Mouse (Mus musculus): ENCODE data around the gene Fry.

Gene Fry

DNA sequence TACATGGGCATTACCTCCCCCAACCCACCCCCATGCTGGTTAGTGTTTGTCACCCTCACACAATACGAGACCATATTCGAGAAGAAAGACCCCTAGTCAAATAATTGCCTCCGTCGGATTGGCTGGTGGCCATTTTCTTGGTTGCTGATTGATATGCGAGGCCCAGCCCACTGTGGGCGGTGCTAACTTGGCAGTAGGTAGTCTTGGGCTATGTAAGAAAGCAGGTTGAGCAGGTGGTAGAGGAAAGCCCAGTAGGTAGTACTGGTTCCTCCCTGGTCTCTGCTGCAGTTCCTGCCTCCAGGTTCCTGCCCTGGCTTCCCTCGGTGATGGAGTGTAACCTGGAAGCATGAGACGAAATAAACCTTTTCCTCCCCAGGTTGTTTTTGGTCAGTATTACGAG is 153.7 kb downstream of the Fry start:
- DNase-seq (ENCODE audit: low spot score), result no peak

DNA sequence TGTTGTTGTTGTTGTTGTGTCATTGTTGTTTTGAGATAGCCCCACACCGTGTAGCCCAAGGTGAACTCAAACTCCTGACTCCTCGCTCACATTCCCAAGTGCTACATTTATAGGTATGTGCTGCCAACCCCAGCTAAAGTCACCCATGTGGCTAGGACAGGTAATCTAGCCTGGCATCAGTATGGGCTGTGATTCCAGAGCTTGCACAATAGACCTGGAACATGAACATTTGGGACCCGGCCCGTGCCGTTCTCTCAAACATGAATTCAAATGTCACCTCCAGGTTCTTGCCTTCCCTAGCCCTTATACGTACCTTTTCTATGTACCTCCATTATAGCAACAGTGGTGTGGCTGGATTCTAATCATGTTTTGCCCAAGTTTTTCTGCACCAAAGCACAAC is 156.9 kb downstream of the Fry start:
- DNase-seq (ENCODE audit: low spot score), result no peak

DNA sequence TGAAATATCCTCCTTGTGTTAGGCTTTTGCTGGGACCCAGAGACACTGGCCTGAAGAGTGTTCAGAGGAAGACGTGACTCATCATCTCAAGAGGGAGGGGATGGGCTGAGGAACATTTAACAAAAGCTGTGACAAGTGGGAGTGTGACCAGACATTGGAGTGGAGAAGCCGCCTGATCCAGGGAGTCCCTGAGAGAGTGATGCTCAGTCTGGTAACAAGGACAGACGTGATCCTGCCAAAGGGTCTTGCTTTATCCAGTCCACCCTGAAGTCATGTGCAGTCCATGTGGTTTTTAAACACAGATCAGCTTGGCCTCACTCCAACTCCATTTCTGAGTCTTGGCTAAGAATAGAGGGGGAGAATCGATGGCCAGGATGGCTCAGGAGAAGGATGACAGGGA is 158.2 kb downstream of the Fry start:
- no peak for DNase-seq (ENCODE audit: low spot score)

DNA sequence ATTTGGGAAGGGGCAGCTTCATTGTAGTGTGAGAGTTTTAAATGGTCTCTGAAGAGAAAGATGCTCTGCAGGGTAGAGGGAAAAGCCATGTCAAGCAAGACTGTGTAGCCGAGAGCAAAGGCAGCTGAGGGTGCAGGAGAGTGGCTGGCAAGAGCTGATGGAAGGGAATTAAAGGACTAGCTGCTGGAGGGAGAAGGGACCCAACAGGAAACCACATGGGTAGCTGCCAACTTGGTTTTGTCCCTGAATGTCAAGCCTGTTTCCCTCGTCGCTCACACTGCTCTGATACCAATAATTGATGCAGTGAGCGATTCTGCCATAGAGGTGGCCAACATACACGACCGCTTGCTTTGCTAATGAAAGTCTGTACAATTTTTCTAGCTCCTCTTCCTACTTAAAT is 160.9 kb downstream of the Fry start:
- DNase-seq (ENCODE audit: low spot score), result no peak

DNA sequence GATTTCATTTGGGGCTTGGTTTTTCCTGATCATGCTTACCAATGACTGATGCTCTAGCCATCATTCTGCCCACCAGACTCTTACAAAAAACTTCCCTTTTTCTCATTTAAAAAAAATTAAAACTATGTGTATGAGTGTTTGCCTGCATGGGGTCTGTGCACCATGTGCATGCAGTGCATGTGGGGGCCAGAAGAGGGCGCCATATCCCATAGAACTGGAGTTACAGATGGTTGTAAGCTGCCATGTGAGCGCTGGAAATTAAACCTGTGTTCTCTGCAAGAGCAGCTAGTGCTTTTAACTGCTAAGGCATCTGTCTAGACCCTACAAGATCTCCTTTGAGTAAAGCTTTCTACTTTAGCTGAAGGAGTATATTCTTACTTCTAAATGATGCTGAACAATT is 162.6 kb downstream of the Fry start:
- no peak for DNase-seq (ENCODE audit: low spot score)

DNA sequence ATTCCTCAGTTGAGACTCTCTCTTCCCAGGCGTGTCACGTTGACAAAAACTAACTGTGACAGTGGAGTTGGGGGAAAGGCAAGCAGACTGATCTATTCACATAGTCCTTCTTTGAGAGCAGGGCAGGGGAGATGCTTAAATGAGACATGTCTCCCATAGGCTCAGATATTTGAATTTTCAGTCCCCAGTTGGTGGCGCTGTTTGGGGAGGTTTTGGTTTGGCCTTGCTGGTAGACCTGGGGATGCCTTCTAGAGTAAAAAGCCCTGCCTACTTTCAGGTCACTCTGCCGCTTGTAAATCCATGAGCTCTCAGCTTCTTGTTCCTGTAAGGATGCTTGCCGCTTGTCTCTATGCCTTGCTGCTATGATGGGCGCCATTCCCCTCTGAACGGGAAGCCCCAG is 163.6 kb downstream of the Fry start:
- DNase-seq (ENCODE audit: low spot score), result no peak

DNA sequence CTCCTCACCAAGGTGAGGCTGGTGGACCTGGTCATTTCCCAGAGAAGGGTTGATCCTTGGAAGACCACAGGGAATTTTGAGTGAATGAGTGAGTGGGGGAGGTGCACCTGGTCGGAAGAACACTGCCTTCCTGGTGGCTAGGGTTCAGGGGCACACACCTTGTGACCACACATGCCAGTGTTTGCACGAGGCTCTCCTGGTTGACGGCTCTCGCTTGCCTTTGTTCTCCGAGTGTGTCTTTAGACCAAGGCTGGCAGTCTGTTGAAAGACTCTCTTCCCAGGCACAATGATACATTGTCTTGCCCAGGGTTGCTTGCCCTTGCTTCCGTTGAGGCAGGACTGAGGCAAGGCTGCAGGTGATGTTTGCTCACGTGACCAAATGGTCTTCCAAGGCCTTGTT is 169.5 kb downstream of the Fry start:
- no peak for DNase-seq (ENCODE audit: low spot score)

DNA sequence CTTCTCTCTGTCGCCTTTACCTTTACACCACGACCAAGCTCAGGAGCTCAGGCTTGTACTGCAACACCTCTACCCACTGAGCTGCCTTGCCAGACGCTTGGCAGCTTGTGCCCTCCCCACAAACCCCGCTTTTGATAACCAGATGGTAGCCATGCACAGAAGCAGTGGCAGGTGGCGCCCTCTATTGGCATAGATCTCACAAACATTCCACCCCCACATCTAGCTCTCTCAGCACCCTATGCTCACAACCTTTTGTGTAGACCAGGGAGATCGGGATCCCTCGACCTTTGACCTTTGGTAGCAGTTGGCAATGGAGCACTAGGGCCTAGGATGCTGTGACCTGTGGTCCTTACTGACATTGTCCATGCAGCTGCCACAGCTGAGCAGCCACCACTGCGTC is 171.2 kb downstream of the Fry start:
- DNase-seq (ENCODE audit: low spot score), result no peak

DNA sequence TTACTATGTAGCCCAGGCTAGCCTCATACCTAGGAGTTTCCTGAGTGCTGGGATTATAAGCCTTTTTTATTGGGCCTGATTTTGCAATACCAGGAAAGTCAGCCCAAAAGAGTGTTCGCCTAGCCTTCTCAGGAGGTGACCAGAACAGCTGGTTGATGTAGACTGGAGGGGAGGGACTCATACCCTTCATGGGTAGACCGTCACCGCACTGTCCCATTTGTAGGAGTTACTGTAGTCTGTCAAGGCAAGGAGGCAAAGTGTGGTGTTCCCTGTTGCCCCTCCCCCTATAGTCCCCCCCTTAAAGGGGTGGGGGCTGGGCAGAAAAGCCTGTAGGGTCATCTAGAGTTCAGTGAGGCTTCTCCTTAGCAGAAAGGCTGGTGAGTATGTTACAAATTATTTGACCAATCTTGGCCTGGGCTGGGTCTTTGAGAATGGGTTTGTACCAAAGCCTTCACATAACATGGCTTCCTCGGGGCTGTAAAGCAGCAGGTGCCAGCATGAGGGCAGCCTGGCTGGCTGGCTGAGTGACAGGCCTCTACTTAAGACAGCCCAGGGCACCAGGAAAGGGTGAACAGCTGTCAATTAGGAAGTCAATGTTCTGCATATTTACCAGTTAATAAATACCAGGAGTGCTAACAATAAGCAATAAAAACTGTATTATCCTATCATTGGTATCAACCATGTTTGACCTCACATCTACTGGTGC is 172.2 kb downstream of the Fry start:
- no peak for DNase-seq (ENCODE audit: low spot score)

DNA sequence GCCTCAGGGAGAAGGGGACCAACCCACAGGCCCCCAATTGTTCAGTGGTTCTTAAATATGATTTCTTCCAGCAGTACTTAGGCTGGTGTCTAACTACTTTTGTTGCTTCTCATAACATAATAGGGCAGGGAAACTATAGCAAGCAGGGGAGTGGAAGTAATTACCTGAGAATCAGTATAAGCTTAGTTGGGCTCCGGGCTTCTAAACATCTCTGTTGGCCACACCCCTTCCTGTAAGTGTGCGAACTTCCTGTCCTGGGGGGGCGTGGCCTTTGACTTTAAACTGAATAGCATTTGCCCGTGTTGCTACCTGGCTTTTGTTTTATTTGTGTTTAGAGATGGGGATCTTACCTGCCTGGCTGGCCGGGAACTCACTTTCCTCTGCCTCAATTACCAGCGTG is 172.8 kb downstream of the Fry start:
- no peak for DNase-seq (ENCODE audit: low spot score)

DNA sequence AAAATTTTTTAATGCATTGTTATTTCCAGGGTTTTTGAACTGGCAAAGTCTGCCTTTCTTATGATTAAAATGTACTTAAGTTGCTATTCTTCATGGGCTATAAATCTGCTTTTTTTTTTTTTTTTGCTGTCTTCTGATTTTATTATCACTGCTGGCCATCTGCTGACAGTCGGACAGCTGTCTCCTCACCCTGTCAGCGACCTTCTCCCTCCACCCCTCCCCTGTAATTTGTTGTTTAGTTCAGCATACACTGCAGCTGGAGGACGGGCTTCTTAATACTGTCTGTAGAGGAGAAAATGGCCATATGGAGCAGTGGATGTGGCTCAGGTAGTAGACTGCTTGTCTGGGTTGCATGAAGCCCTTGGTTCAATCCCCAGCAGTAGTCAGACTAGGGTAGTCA is 173.7 kb downstream of the Fry start:
- no peak for DNase-seq (ENCODE audit: low spot score)

DNA sequence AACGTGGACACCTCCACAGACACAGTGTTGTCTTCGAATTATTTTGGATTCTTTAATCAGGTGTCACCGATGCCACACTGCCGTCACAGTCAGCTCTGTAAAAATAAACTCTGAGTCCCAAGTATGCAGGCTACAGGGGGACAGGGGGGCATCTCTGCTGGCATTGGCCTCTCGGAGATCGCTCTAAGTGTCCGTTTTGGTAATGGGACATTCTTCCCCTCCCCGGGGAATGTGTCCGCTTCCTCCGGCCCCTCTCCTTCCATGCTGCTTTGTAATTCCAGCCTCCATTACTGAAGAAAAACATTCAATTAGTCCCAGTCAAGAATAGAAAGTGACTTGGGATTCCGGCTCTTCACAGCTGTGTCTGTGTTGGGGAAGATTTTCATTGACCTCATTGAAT is 175.9 kb downstream of the Fry start:
- no peak for DNase-seq (ENCODE audit: low spot score)

DNA sequence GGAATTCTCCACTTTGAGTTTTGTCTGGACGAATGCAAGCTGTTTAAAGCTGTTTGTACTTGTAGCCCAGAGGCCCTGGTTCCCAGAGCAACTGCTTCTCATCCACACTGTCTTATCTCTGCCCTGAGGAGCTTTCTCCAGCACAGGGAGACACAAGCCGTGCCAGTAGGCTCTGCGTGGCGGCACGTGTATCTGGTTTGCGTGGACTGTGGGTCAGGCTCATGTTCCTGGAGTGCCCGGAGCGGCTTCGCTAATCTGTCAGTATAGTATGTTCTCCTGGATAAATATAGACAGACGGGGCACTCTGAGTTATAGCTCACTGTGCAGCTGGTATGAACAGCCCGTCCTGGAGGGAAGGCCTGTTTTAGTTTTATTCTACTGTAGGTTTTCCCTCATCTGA is 176.7 kb downstream of the Fry start:
- no peak for DNase-seq (ENCODE audit: low spot score)

DNA sequence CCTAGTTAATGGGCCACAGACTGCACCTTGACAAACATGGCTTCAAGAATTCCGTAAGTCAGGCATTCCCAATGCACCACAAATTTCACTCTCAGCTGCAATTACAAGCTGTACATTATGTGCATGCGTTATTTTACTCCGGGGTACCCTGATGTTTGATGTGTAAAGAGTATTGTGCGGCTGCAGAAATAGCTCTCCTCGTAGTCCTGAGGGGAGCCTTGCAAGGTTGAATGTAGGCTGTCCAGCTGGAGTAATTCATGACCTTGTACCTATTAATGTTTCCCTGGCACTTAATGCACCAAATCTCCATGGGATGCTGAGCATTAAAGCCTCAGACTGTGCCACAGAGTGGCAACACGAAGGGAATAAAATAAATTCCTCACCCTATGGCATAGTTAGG is 180.5 kb downstream of the Fry start:
- no peak for DNase-seq (ENCODE audit: low spot score)

DNA sequence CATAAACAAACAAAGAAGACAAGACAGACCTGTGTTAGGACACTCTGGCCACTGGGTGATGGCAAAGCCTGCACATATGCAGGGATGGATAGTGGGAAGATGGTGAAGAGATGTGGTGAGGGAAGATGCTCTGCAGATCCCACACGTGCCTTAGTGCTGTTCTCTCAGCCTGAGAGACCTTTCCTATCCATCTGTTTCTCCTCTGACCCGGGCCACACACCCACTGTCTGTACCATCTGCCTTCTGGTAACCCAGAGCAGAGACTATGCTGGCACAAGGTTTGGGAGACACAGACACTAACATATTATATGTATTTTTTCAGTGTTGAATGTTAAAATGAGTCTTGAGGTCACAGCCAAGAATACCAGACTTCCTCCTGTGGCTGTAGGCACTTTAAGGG is 183.7 kb downstream of the Fry start:
- DNase-seq (ENCODE audit: low spot score), result no peak

DNA sequence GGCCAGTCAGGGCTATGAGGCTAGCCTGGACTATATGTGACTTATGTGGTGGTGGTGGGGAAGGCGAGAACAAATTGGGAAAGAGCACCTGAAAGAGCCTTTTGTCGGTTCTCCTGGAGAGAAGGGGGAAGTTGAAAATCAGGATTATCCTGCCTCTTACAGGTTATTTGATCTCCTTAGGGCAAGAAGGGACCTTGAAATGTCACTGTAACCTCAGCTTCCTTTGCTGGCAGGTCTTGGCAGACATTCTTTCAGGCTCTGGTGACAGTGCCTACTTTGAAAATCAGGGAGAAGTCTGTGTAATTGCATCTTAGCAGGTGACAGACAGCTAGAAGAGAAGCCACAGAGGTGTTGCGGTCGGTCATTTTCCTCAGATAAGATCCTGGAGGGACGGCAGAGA is 184.6 kb downstream of the Fry start:
- no peak for DNase-seq (ENCODE audit: low spot score)

DNA sequence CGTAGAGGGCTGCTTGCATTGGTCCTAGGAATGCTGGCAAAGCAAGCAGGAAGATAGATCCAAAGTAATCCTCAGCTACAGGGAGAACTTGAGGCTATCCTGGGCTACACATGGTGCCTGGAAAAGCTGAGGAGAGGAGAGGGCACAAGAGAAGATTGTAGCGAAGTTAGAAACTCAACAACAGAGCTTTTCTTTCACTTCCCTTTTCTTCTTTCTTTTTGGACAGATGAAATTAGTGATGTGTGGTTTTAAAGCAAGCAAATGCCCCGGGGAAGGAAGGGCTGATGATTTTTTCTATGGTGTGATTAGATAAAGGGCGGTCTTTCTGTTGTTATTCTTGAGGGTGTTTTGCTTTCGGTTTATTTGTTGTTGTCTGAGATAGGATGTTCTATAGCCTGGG is 188.1 kb downstream of the Fry start:
- DNase-seq (ENCODE audit: low spot score), result no peak

DNA sequence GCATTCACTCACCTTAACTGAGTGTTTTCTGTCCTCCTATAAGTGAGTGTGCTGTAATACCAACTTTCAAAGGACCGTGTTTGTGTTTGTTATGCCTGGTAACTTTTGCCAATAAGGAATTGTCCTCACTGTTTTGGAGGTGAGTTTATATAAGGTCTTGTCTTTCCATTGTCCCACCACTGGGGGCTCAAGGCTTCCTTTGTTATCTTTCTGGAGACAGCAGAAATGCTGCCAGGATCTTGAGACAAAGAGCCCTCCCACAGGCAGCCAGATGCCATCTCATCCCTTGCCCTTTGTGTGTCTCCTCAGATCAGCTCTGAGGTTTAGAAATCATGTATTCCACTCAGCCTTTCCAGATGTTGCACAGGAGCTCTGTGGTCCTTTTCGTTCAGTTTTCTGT is 194.8 kb downstream of the Fry start:
- no peak for DNase-seq (ENCODE audit: low spot score)

DNA sequence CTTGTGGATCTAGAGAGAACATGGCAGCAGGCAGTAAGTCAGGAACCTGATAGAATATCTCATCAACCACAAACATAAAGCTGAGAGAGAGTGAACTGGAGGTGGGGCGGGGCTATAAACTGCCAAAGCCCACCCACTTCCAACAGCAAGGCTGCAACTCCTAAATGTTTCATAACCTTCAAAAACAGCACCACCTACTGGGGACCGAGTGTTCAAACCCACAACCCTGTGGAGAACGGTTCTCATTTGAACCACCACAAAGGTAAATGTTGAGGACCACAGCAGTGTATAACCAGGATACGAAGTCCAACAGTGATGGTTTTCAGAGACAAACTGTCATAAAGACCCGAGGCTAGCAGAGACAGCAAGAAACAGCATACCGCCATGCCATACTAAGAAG is 196.1 kb downstream of the Fry start:
- DNase-seq (ENCODE audit: low spot score), result no peak

DNA sequence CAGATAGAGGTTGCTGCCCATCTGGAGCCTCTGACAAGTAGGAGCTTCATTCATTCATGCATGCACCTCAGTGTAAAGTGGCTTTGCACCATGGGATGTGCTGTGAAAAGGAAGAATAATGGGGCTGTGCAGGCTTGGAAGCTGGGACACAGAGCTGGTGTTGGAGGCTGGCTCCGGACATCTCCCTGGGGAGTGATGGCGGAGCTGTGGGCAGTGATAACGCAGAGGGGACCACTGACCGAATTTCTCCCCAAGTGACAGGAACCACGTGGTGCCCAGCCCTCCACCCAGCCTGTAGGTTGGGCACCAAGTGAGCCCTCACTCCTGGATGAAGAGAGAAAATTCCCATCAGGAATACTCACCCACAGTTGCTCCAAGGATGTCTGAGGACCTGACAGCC is 207.0 kb downstream of the Fry start:
- DNase-seq (ENCODE audit: low spot score), result no peak

DNA sequence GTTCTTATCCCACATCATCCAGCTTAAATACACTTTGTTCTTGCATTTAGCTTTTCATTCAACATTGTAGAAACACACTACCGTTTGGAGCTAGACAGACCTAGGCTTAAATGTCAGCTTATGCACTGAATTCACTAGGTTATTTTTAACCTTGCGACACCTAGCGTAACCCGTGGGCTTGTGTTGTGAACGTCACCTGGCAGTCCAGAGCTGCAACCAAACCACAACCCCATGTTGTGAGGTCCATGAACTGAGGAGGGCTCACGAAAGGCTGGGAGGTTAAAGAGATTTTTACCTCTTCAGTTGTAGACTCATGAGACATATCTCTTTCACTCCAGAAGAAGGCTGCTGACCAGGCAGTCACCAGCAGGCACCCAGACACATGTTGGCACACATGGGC is 210.2 kb downstream of the Fry start:
- DNase-seq (ENCODE audit: low spot score), result no peak

DNA sequence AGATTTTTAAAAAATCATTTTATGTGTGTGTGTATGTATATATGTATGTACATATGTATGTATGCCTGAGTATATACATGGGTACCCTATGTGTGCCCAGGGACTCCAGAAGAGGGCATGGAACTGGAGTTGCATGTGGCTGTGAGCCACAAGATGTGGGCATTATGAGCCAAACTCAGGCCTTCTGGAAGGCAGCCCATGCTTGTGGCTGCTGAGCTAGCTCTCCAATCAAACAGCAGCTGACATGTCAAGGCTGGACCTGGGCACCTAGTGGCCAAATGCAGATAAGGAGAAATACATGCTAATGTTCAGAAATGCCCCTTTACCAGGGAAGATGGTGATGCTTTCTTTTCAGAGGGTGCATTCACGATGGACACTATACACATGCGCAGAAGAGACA is 213.4 kb downstream of the Fry start:
- no peak for DNase-seq (ENCODE audit: low spot score)

DNA sequence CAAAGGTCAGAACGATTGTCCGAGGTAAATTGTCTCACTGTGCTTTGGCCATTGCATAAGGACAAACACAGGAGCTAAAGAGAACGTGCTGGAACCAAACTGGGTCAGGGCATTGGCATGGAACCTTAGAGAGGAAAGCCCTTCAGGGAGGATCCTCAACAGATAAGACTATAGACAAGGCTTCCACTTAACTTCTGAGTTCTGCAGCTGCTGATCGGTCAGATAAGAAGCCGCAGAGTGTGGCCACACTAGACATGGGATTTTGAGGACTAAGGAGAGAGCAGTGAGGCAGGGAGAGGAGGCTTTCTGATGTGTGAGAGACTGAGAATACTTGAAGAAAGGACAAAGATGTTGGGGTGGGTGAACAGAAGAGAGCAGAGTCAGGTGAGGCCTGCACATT is 214.4 kb downstream of the Fry start:
- DNase-seq (ENCODE audit: low spot score), result no peak

DNA sequence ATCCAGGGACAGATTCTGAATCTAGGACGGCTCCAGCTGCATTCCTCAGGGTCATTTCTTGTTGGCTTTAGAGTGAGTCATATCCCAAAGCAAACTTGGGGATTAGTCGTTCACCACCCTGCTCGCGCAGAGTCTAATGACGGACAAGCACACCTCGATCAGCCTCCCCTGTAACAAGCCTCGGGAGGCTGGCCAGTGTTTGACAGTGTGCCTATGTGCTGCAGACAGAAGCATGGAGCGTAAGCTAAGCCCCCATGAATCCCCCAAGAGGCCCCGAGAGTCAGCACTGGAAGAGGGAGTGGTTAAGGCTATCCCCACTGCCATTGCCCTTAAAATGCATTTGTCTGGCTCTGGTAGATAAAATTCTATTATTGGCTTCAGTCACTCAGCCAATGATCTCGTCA is 214.9 kb downstream of the Fry start:
- DNase-seq (ENCODE audit: low spot score), result no peak

DNA sequence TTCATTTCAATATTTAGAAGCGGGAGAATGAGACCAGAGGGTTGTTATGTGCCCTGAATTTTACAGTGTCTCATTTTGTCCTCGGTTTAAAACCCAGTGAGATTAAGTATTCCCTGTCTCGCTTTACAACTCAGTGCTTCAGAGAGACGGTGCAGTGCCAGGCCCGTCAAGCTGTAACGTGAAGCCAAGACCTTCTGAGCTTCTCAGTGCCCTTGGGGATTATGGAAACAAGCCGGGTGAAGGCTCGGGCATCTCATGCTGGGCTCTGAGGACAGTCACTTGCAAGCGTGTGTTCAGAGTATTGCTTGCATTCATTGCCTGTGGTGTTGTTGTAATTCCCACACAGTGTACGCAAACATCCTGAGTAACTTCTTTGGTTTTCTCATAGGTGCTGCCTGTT is 218.0 kb downstream of the Fry start:
- no peak for DNase-seq (ENCODE audit: low spot score)

Measured in testis, postnatal 14 days (tissue).